Comparison of ENCODE assay signal across 15 mouse cellular contexts in genomic region chr4:111432013-111432412, GRCm38 (mm10). TPM values are rescaled to one million over a fixed set of nuclear protein-coding genes. Genes with fewer than 3 reads are reported as not detected.
"Had no signal": no experiment of that assay in that cellular context is flagged by ENCODE, and none has a peak within 500 bp of the region (broad histone marks: within the 10 kb centered on the region; RNA-seq: fewer than 3 reads in every experiment).

No protein-coding gene starts in this region.

- H3K27me3 ChIP-seq: liver, embryonic 13.5 days; liver, embryonic 15.5 days; megakaryocyte, embryonic 14.5 days; midbrain, embryonic 12.5 days; neural tube, embryonic 12.5 days; stomach, embryonic 15.5 days had no signal

- ATAC-seq: liver, postnatal 0 days; midbrain, embryonic 16.5 days had no signal

- H3K4me2 ChIP-seq: liver, embryonic 11.5 days; liver, embryonic 13.5 days; liver, embryonic 15.5 days; midbrain, embryonic 12.5 days; neural tube, embryonic 12.5 days; stomach, embryonic 15.5 days had no signal

- H3K36me3 ChIP-seq: liver, embryonic 13.5 days; liver, embryonic 15.5 days had no signal

- H3K9me3 ChIP-seq: liver, embryonic 13.5 days; liver, embryonic 15.5 days; midbrain, embryonic 12.5 days; neural tube, embryonic 12.5 days; stomach, embryonic 15.5 days had no signal

- H3K4me1 ChIP-seq: liver, embryonic 13.5 days; liver, embryonic 15.5 days; megakaryocyte, embryonic 14.5 days; midbrain, embryonic 12.5 days had no signal

- DNase-seq: liver, embryonic 13.5 days; liver, postnatal 0 days; lung, adult 2 months; midbrain, embryonic 14.5 days; thymus, adult 2 months; thymus, postnatal 25 days; thymus, postnatal 4 days had no signal

- H3K27ac ChIP-seq: liver, embryonic 13.5 days; liver, embryonic 15.5 days; macrophage; midbrain, embryonic 12.5 days; neural tube, embryonic 12.5 days; stomach, embryonic 15.5 days had no signal

- H3K4me3 ChIP-seq: liver, embryonic 13.5 days; liver, embryonic 15.5 days; midbrain, embryonic 12.5 days; neural tube, embryonic 12.5 days; stomach, embryonic 15.5 days had no signal

- H3K9ac ChIP-seq: liver, embryonic 13.5 days; liver, embryonic 15.5 days; liver, postnatal 0 days; midbrain, embryonic 12.5 days; neural tube, embryonic 12.5 days; stomach, embryonic 15.5 days had no signal

RNA-seq across cellular contexts. Expression of gene Bend5, which starts 17.2 kb away (rescaled TPM):
- polyA plus RNA-seq: macrophage had no signal
